Mouse (Mus musculus) midbrain, embryonic 13.5 days (tissue): ENCODE measurements around the gene Angel1. TPM values are rescaled to one million over a fixed set of nuclear protein-coding genes. Genes with fewer than 3 reads are reported as not detected.

Experiments
- ATAC-seq: fragments of 200-750 bp; cut with Nextera tagmentation; 2 replicates; pipeline ENCODE4 v1.8.0; 2017; ENCODE audit warnings: mild to moderate bottlenecking, moderate TSS enrichment, moderate library complexity
- H3K27ac ChIP-seq: fragments of 300-500 bp; sonication (generic); 2 replicates; pipeline ENCODE4 v1.5.1; 2015; ENCODE audit warnings: inconsistent platforms, mild to moderate bottlenecking, moderate library complexity
- H3K27me3 ChIP-seq: fragments of 300-500 bp; sonication (generic); 2 replicates; pipeline ENCODE4 v1.6.1; 2015; ENCODE audit warnings: mild to moderate bottlenecking, inconsistent platforms
- H3K36me3 ChIP-seq: fragments of 300-500 bp; sonication (generic); 2 replicates; pipeline ENCODE4 v1.6.1; 2015; ENCODE audit warnings: mild to moderate bottlenecking, inconsistent platforms
- H3K4me1 ChIP-seq: fragments of 300-500 bp; sonication (generic); replicated peaks from 2 replicates; pipeline ENCODE4 v1.6.1; 2015; ENCODE audit warnings: inconsistent platforms
- H3K4me2 ChIP-seq: fragments of 300-500 bp; sonication (generic); replicated peaks from 2 replicates; pipeline ENCODE4 v1.6.1; 2015; ENCODE audit warnings: moderate library complexity, mild to moderate bottlenecking, inconsistent platforms
- H3K4me3 ChIP-seq: fragments of 300-500 bp; sonication (generic); replicated peaks from 2 replicates; pipeline ENCODE4 v1.5.1; 2015; ENCODE audit warnings: mild to moderate bottlenecking, inconsistent platforms
- H3K9ac ChIP-seq: fragments of 300-500 bp; sonication (generic); replicated peaks from 2 replicates; pipeline ENCODE4 v1.6.1; 2015; ENCODE audit warnings: mild to moderate bottlenecking, inconsistent platforms
- H3K9me3 ChIP-seq: fragments of 300-500 bp; sonication (generic); 2 replicates; pipeline ENCODE4 v1.6.1; 2016; ENCODE audit warnings: mild to moderate bottlenecking, inconsistent platforms
- WGBS: fragments of 180-500 bp; shearing (Covaris S2); methylation state at CpG from one replicate; pipeline ENCODE4 v1.1.7; 2015; 5-methylcytosine and 5-hydroxymethylcytosine counted together
- polyA plus RNA-seq: library from polyadenylated mRNA; unstranded; fragments of >200 nt; fragmentation: Nextera tagmentation; extraction: Ambion mirVana; gene quantifications from 2 replicates; pipeline ENCODE4 v1.2.1, GENCODE M21; 2015

The Angel1 gene
- polyA plus RNA-seq, 1 experiment from 2014 or later: 10.9 TPM

GRCm38 (mm10) chr12:86686551-86687330, 39.5 kb downstream of the Angel1 start:
- no peak overlapping the region for H3K27ac ChIP-seq
- H3K4me1 ChIP-seq: peaks cover 40% of the 10 kb centered on the region
- ATAC-seq: no peak
- no peaks in the 10 kb centered on the region for H3K27me3 ChIP-seq
- H3K36me3 ChIP-seq: peaks cover 85% of the 10 kb centered on the region
- no peak overlapping the region for H3K4me2 ChIP-seq
- H3K4me3 ChIP-seq: no peak overlapping the region
- WGBS: 61% methylated on average over 13 of the region's 13 CpGs
- no peak overlapping the region for H3K9ac ChIP-seq
- no peaks in the 10 kb centered on the region for H3K9me3 ChIP-seq

- H3K4me1 ChIP-seq: peaks cover 52% of the 10 kb centered on the region
- no peaks in the 10 kb centered on the region for H3K27me3 ChIP-seq
- H3K4me3 ChIP-seq: no peak overlapping the region
- H3K9ac ChIP-seq: no peak overlapping the region
- H3K4me2 ChIP-seq: no peak overlapping the region
- no peak for ATAC-seq
- H3K9me3 ChIP-seq: no peaks in the 10 kb centered on the region
- H3K27ac ChIP-seq: no peak overlapping the region
- peaks cover 71% of the 10 kb centered on the region for H3K36me3 ChIP-seq
- WGBS: 82% methylated on average over 9 of the region's 9 CpGs
Observed at GRCm38 (mm10) chr12:86685275-86685674, 41.0 kb downstream of the Angel1 start.

GRCm38 (mm10) chr12:86683698-86684097, 42.6 kb downstream of the Angel1 start:
- WGBS: 85% methylated on average over 7 of the region's 7 CpGs
- Histone ChIP-seq H3K36me3 (peaks cover 55% of the 10 kb centered on the region), H3K27ac (no peak overlapping the region), H3K9me3 (no peaks in the 10 kb centered on the region), H3K27me3 (no peaks in the 10 kb centered on the region), H3K4me1 (peaks cover 56% of the 10 kb centered on the region), H3K9ac (no peak overlapping the region), H3K4me3 (no peak overlapping the region), H3K4me2 (peak overlapping the region; percentile 95; the same call in 1 of the 2 replicates)
- ATAC-seq: no peak

GRCm38 (mm10) chr12:86682178-86682577, 44.1 kb downstream of the Angel1 start:
- no peaks in the 10 kb centered on the region for H3K9me3 ChIP-seq
- peak overlapping the region; percentile 95 for H3K4me2 ChIP-seq
- no peak overlapping the region; the same call in 1 of the 2 replicates for H3K27ac ChIP-seq
- ATAC-seq: no peak
- peaks cover 57% of the 10 kb centered on the region for H3K4me1 ChIP-seq
- WGBS: 88% methylated on average over 8 of the region's 8 CpGs
- peaks cover 40% of the 10 kb centered on the region for H3K36me3 ChIP-seq
- H3K9ac ChIP-seq: 0 out of 2 replicates have a peak overlapping the region, but pooled peaks have one; percentile 33
- H3K4me3 ChIP-seq: peak overlapping the region; percentile 98
- H3K27me3 ChIP-seq: 0 out of 2 replicates have a peak, but pooled peaks cover 6% of the 10 kb centered on the region

GRCm38 (mm10) chr12:86681626-86682025, 44.6 kb downstream of the Angel1 start:
- Histone ChIP-seq H3K36me3 (peaks cover 34% of the 10 kb centered on the region), H3K27me3 (peaks cover 9% of the 10 kb centered on the region; the same call in 1 of the 2 replicates), H3K4me1 (peaks cover 57% of the 10 kb centered on the region), H3K9ac (0 out of 2 replicates have a peak overlapping the region, but pooled peaks have one; percentile 33), H3K4me2 (peak overlapping the region; percentile 95), H3K9me3 (no peaks in the 10 kb centered on the region), H3K27ac (no peak overlapping the region), H3K4me3 (peak overlapping the region; percentile 98)
- 90% methylated on average over 9 of the region's 9 CpGs for WGBS
- ATAC-seq: no peak

GRCm38 (mm10) chr12:86680591-86681193, 45.6 kb downstream of the Angel1 start:
- Histone ChIP-seq H3K36me3 (peaks cover 25% of the 10 kb centered on the region), H3K27me3 (peaks cover 9% of the 10 kb centered on the region; the same call in 1 of the 2 replicates), H3K4me2 (peak overlapping the region; percentile 95), H3K9ac (peak overlapping the region; percentile 100), H3K4me1 (peaks cover 57% of the 10 kb centered on the region), H3K9me3 (no peaks in the 10 kb centered on the region), H3K27ac (peak overlapping the region; percentile 98), H3K4me3 (peak overlapping the region; percentile 98)
- no peak for ATAC-seq
- WGBS: 37% methylated on average over 11 of the region's 11 CpGs

GRCm38 (mm10) chr12:86679991-86680491, 46.2 kb downstream of the Angel1 start:
- ATAC-seq: 0 out of 2 replicates have a peak, but pooled peaks have one; percentile 1
- Histone ChIP-seq H3K27ac (peak overlapping the region; percentile 98), H3K9me3 (no peaks in the 10 kb centered on the region), H3K36me3 (peaks cover 20% of the 10 kb centered on the region), H3K4me3 (peak overlapping the region; percentile 98), H3K4me2 (peak overlapping the region; percentile 95), H3K4me1 (peaks cover 52% of the 10 kb centered on the region), H3K9ac (peak overlapping the region; percentile 100), H3K27me3 (peaks cover 9% of the 10 kb centered on the region; the same call in 1 of the 2 replicates)
- 33% methylated on average over 12 of the region's 12 CpGs for WGBS

GRCm38 (mm10) chr12:86679546-86679930, 46.7 kb downstream of the Angel1 start:
- H3K4me2 ChIP-seq: peak overlapping the region; percentile 95
- H3K4me3 ChIP-seq: peak overlapping the region; percentile 98
- peak overlapping the region; percentile 98 for H3K27ac ChIP-seq
- H3K9me3 ChIP-seq: no peaks in the 10 kb centered on the region
- peak; percentile 21 for ATAC-seq
- peaks cover 9% of the 10 kb centered on the region; the same call in 1 of the 2 replicates for H3K27me3 ChIP-seq
- H3K36me3 ChIP-seq: peaks cover 19% of the 10 kb centered on the region
- 6% methylated on average over 9 of the region's 9 CpGs for WGBS
- H3K4me1 ChIP-seq: peaks cover 48% of the 10 kb centered on the region
- peak overlapping the region; percentile 100 for H3K9ac ChIP-seq

- H3K9ac ChIP-seq: peak within 1 kb of the TSS; percentile 100
- H3K4me2 ChIP-seq: peak within 1 kb of the TSS; percentile 95
- H3K4me1 ChIP-seq: peaks cover 43% of the 10 kb centered on the region
- peak within 1 kb of the TSS; percentile 98 for H3K27ac ChIP-seq
- H3K36me3 ChIP-seq: peaks cover 14% of the 10 kb centered on the region
- no peaks in the 10 kb centered on the region for H3K9me3 ChIP-seq
- peaks cover 9% of the 10 kb centered on the region; the same call in 1 of the 2 replicates for H3K27me3 ChIP-seq
- peak within 1 kb of the TSS; percentile 98 for H3K4me3 ChIP-seq
- peak; percentile 85 for ATAC-seq
- WGBS: under 1% methylated on average over 94 of the region's 94 CpGs
Observed at GRCm38 (mm10) chr12:86678591-86679545, 47.4 kb downstream of the Angel1 start, which contains the start of gene Vash1. Vash1 (plus strand) TSS chr12:86678700.

- no peak overlapping the region for H3K4me3 ChIP-seq
- 85% methylated on average over 5 of the region's 5 CpGs for WGBS
- H3K9me3 ChIP-seq: no peaks in the 10 kb centered on the region
- peaks cover 6% of the 10 kb centered on the region; the same call in 1 of the 2 replicates for H3K27me3 ChIP-seq
- H3K9ac ChIP-seq: no peak overlapping the region
- no peak overlapping the region for H3K4me2 ChIP-seq
- no peaks in the 10 kb centered on the region for H3K4me1 ChIP-seq
- no peak overlapping the region for H3K27ac ChIP-seq
- ATAC-seq: no peak
- no peaks in the 10 kb centered on the region for H3K36me3 ChIP-seq
Observed at GRCm38 (mm10) chr12:86672507-86672906, 53.8 kb downstream of the Angel1 start.

- Histone ChIP-seq H3K4me3 (no peak overlapping the region), H3K4me1 (no peaks in the 10 kb centered on the region), H3K9me3 (no peaks in the 10 kb centered on the region), H3K27me3 (peaks cover 2% of the 10 kb centered on the region; the same call in 1 of the 2 replicates), H3K9ac (no peak overlapping the region), H3K27ac (no peak overlapping the region), H3K36me3 (no peaks in the 10 kb centered on the region), H3K4me2 (no peak overlapping the region)
- 87% methylated on average over 4 of the region's 4 CpGs for WGBS
- no peak for ATAC-seq
Observed at GRCm38 (mm10) chr12:86672105-86672504, 54.2 kb downstream of the Angel1 start.
